Mouse (Mus musculus): ENCODE data around the gene Zdhhc1. TPM values are rescaled to one million over a fixed set of nuclear protein-coding genes. Genes with fewer than 3 reads are reported as not detected.

The Zdhhc1 gene
- 10 to 100 TPM; 36.2 to 38.9 TPM for total RNA-seq (2021)
- long read RNA-seq, experiment 1, transcript Zdhhc1-203 (14 exons, 2,056 nt): major isoform, 5 of 28 reads
- long read RNA-seq, experiment 1, partial matches to known transcripts: 9 of 28 reads
- long read RNA-seq, experiment 1, other reads (novel, unspliced or antisense): 13 of 28 reads
- long read RNA-seq, experiment 2, transcript Zdhhc1-203 (14 exons, 2,056 nt): major isoform, 6 of 39 reads
- long read RNA-seq, experiment 2, partial matches to known transcripts: 8 of 39 reads
- long read RNA-seq, experiment 2, other reads (novel, unspliced or antisense): 25 of 39 reads

- peak; percentile 76 to 93 for DNase-seq (ENCODE audit: low spot score in 2 of 2)
- Histone ChIP-seq H3K4me3 (peak within 1 kb of the TSS; percentile 91), H3K27ac (peak within 1 kb of the TSS; percentile 97)
- peak; percentile 80 for TF ChIP-seq CTCF (conservative IDR thresholded peaks at IDR 0.05)
These were observed at the start of gene Zdhhc1 for GRCm38 (mm10) chr8:105496439-105497180. TSS of gene Zdhhc1 (minus strand) at chr8:105496902.

GRCm38 (mm10) chr8:105545249-105545648 is 48.5 kb upstream of the Zdhhc1 start:
- peak overlapping the region; percentile 49; the same call in 1 of the 2 replicates for H3K27ac ChIP-seq
- DNase-seq (ENCODE audit: low spot score in 2 of 2): peak in 1 of 2 experiments; percentile 26
- no peak for TF ChIP-seq CTCF (conservative IDR thresholded peaks at IDR 0.05)
- no peak overlapping the region for H3K4me3 ChIP-seq

- peak overlapping the region; percentile 49 for H3K27ac ChIP-seq
- no peak for DNase-seq (ENCODE audit: low spot score in 2 of 2)
These were observed 48.0 kb upstream of the Zdhhc1 start for GRCm38 (mm10) chr8:105544544-105545205.

GRCm38 (mm10) chr8:105543703-105544102 is 47.0 kb upstream of the Zdhhc1 start:
- Histone ChIP-seq H3K4me3 (no peak overlapping the region), H3K27ac (peak overlapping the region; percentile 49; the same call in 1 of the 2 replicates)
- TF ChIP-seq CTCF (conservative IDR thresholded peaks at IDR 0.05): no peak

More at GRCm38 (mm10) chr8:105544544-105545205, 48.0 kb upstream of the Zdhhc1 start:
- no peak for TF ChIP-seq CTCF (conservative IDR thresholded peaks at IDR 0.05)
- no peak overlapping the region for H3K4me3 ChIP-seq

GRCm38 (mm10) chr8:105542808-105543207 is 46.1 kb upstream of the Zdhhc1 start:
- TF ChIP-seq CTCF (conservative IDR thresholded peaks at IDR 0.05): no peak
- Histone ChIP-seq H3K4me3 (no peak overlapping the region), H3K27ac (no peak overlapping the region)
- DNase-seq (ENCODE audit: low spot score in 2 of 2): no peak

More at GRCm38 (mm10) chr8:105543703-105544102, 47.0 kb upstream of the Zdhhc1 start:
- DNase-seq (ENCODE audit: low spot score in 2 of 2): no peak

GRCm38 (mm10) chr8:105542032-105542656 is 45.4 kb upstream of the Zdhhc1 start:
- H3K4me3 ChIP-seq: no peak overlapping the region
- no peak for DNase-seq (ENCODE audit: low spot score in 2 of 2)
- no peak for TF ChIP-seq CTCF (conservative IDR thresholded peaks at IDR 0.05)
- no peak overlapping the region for H3K27ac ChIP-seq

- TF ChIP-seq CTCF (conservative IDR thresholded peaks at IDR 0.05): no peak
- H3K4me3 ChIP-seq: no peak overlapping the region
- DNase-seq (ENCODE audit: low spot score in 2 of 2): no peak
- H3K27ac ChIP-seq: no peak overlapping the region
These were observed 42.2 kb upstream of the Zdhhc1 start for GRCm38 (mm10) chr8:105538940-105539339.

GRCm38 (mm10) chr8:105537011-105537677 is 40.4 kb upstream of the Zdhhc1 start:
- DNase-seq (ENCODE audit: low spot score in 2 of 2): no peak
- Histone ChIP-seq H3K4me3 (no peak overlapping the region), H3K27ac (peak overlapping the region; percentile 1; the same call in 1 of the 2 replicates)
- no peak for TF ChIP-seq CTCF (conservative IDR thresholded peaks at IDR 0.05)

GRCm38 (mm10) chr8:105536546-105536945 is 39.8 kb upstream of the Zdhhc1 start:
- Histone ChIP-seq H3K27ac (no peak overlapping the region), H3K4me3 (no peak overlapping the region)
- no peak for TF ChIP-seq CTCF (conservative IDR thresholded peaks at IDR 0.05)
- DNase-seq (ENCODE audit: low spot score in 2 of 2): no peak

GRCm38 (mm10) chr8:105533892-105534329 is 37.2 kb upstream of the Zdhhc1 start:
- no peak overlapping the region for H3K4me3 ChIP-seq
- TF ChIP-seq CTCF (conservative IDR thresholded peaks at IDR 0.05): peak; percentile 85
- no peak overlapping the region for H3K27ac ChIP-seq
- peak in 1 of 2 experiments; percentile 69 for DNase-seq (ENCODE audit: low spot score in 2 of 2)

GRCm38 (mm10) chr8:105533439-105533838 is 36.7 kb upstream of the Zdhhc1 start:
- H3K27ac ChIP-seq: no peak overlapping the region
- no peak overlapping the region for H3K4me3 ChIP-seq
- no peak for DNase-seq (ENCODE audit: low spot score in 2 of 2)
- no peak for TF ChIP-seq CTCF (conservative IDR thresholded peaks at IDR 0.05)

GRCm38 (mm10) chr8:105531774-105532173 is 35.1 kb upstream of the Zdhhc1 start:
- no peak overlapping the region for H3K27ac ChIP-seq
- H3K4me3 ChIP-seq: no peak overlapping the region
- no peak for DNase-seq (ENCODE audit: low spot score in 2 of 2)
- peak; percentile 75 for TF ChIP-seq CTCF (conservative IDR thresholded peaks at IDR 0.05)
